Mouse (Mus musculus) thymus, adult 2 months (tissue): ENCODE results near the gene Eif4g2.

Experiments
- CTCF ChIP-seq: fragments of 200-500 bp; IDR thresholded peaks from 2 replicates; pipeline ENCODE4 v1.5.1; 2012; ENCODE audit warnings: mild to moderate bottlenecking, control low read depth, low read length, moderate library complexity, borderline replicate concordance; ENCODE audit not compliant: control insufficient read depth, poor library complexity, insufficient read depth; ENCODE audit errors: extremely low read depth
- POLR2A ChIP-seq: fragments of 200-500 bp; IDR thresholded peaks from 2 replicates; pipeline ENCODE4 v1.6.1; 2012; ENCODE audit warnings: mild to moderate bottlenecking, low read length, control low read depth, moderate library complexity; ENCODE audit not compliant: control insufficient read depth, poor library complexity, insufficient read depth; ENCODE audit errors: extremely low read depth

DNA sequence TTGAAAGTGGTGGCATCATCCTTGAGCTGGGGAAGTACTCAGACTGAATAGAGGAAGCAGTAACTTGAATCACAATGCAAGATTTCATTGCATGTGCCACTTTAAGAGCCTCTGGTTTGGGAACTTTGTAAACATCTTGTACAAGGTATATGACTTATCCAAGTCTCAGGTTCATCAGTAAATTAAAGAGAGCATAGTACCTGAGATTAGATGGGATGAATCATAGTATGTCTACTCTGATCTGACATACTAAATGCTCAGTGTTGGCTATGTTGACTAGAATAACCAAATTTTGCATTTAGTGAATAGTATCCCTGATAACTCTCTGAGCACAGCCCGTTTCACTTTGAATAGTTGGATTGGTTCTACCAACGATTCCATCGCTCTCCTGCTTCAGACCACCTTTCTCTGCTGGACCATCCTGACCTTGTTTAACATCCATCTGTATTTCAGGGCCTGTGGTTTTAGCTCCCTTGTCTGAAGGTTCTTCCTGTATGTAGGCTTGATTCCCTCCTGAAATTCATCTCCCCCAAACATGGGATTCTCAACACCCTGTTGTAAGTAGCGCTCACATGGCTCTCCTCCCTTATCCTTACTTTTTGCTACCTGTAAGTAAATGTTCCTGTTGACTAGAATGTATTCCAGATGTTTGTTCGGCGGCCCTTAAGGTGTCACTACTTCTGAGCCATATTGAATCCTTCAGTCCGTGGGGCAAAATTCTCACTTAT lies 13.2 kb downstream of the Eif4g2 start:
- TF ChIP-seq CTCF (no peak), POLR2A (no peak)
